Mouse (Mus musculus) kidney, postnatal 36 days (tissue): ENCODE results near the gene Zfp365.

ENCODE experiments used
- DNase-seq, 2 experiments: peaks; one replicate each; pipeline ENCODE4 v3.0.0; 2021 to 2022; ENCODE audit warnings: mixed read lengths in 2 of 2

Gene Zfp365

DNA sequence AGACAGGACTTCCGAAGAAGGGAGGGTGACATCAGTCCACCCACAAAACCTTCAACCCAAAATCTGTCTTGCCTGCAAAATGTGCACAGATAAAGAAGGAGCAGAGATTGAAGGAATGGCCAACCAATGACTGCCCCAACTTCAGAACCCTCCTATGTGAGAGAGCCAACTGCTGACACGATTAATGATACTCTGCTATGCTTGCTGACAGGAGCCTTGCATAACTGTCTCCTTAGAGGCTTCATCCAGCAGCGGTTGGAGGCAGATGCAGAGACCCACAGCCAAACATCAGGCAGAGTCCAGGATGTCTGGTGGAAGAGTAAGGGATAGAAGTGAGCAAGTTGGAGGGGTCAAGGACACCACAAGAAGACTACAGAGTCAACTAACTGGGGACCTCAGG lies 73.3 kb downstream of the Zfp365 start:
- no peak for DNase-seq

GRCm38 (mm10) chr10:67836426-67836825 lies 76.0 kb downstream of the Zfp365 start:
- no peak for DNase-seq
